Mouse (Mus musculus) limb, embryonic 11.5 days (tissue): ENCODE measurements at regions not wholly inside any gene's neighbourhood (a gene's known extent, or its start where the extent isn't known, plus 50 kb on each side); places are given as distances from the start of the nearest gene placed in this dataset.
A peak's percentile ranks its signal among the peaks of the same experiment; 100 is the strongest.

ENCODE experiments used
- ATAC-seq: fragments of 200-750 bp; cut with Nextera tagmentation; 2 replicates; pipeline ENCODE4 v1.8.0; 2017; ENCODE audit warnings: low read depth; ENCODE audit not compliant: insufficient number of reproducible peaks, low FRiP score, low TSS enrichment
- DNase-seq: peaks from one replicate; pipeline ENCODE4 v3.0.0-alpha.2; 2015; ENCODE audit warnings: low spot score
- H3K27ac ChIP-seq: fragments of 300-500 bp; sonication (generic); replicated peaks from 2 replicates; pipeline ENCODE4 v1.5.1; 2014; ENCODE audit warnings: low read depth, mild to moderate bottlenecking, low read length
- H3K27me3 ChIP-seq: fragments of 300-500 bp; sonication (generic); 2 replicates; pipeline ENCODE4 v1.6.1; 2014; ENCODE audit warnings: mild to moderate bottlenecking, low read length, mixed read lengths; ENCODE audit not compliant: control insufficient read depth, insufficient read depth
- H3K36me3 ChIP-seq: fragments of 300-500 bp; sonication (generic); 2 replicates; pipeline ENCODE4 v1.6.1; 2014; ENCODE audit warnings: mild to moderate bottlenecking, low read length, moderate library complexity, mixed read lengths; ENCODE audit not compliant: control insufficient read depth, insufficient read depth
- H3K4me1 ChIP-seq: fragments of 300-500 bp; sonication (generic); 2 replicates; pipeline ENCODE4 v1.6.1; 2014; ENCODE audit warnings: low read length, mixed read lengths; ENCODE audit not compliant: control insufficient read depth, insufficient read depth
- H3K4me2 ChIP-seq: fragments of 300-500 bp; sonication (generic); 2 replicates; pipeline ENCODE4 v1.6.1; 2014; ENCODE audit warnings: low read depth, mild to moderate bottlenecking, moderate library complexity; ENCODE audit not compliant: severe bottlenecking
- H3K4me3 ChIP-seq: fragments of 300-500 bp; sonication (generic); 2 replicates; pipeline ENCODE4 v1.5.1; 2014; ENCODE audit warnings: low read depth, low read length
- H3K9ac ChIP-seq: fragments of 300-500 bp; sonication (generic); 2 replicates; pipeline ENCODE4 v1.6.1; 2014; ENCODE audit warnings: mild to moderate bottlenecking, low read length
- H3K9me3 ChIP-seq: fragments of 300-500 bp; sonication (generic); 2 replicates; pipeline ENCODE4 v1.6.1; 2016; ENCODE audit warnings: low read length; ENCODE audit not compliant: control insufficient read depth
- WGBS: fragments of 180-500 bp; shearing (Covaris S2); extraction: QIAGEN DNeasy Blood & Tissue Kit; methylation state at CpG from one replicate; pipeline ENCODE4 v1.1.7; 2014; 5-methylcytosine and 5-hydroxymethylcytosine counted together

DNA sequence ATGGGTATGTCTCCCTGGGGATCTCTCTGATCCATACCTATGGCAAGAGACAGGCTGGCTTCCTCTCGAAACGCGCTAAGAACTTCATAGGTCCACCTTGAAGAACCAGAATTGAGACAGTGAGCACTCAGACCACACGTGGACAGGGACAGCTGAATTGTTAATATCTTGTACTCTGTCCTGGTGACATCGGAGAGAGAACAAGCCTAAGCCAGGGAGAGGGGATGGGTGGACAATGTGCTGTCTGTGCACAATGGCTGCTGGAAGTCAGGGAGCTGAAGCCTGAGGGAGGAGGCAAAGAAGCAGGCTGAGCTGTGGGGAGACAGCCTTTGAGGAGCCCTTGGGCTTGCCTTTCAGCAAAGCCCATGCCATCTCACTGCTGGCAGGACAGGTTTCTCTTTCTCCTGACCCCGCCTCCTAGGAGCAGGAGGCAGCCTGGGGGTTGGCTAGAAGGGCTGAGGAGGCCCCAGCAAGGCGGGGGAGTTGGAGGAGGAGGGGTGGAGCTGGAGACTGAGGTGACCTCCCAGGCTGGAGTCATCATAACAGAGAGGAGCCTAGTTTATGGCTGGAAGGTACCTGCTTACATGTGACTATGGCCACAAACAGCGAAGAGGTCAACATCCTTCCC, 238.6 kb upstream of the Stt3b start:
- H3K9ac ChIP-seq = no peak overlapping the region
- peaks cover 3% of the 10 kb centered on the region; the same call in 1 of the 2 replicates for H3K4me1 ChIP-seq
- H3K4me3 ChIP-seq = no peak overlapping the region
- no peaks in the 10 kb centered on the region for H3K27me3 ChIP-seq
- no peaks in the 10 kb centered on the region for H3K9me3 ChIP-seq
- ATAC-seq (no peak), DNase-seq (no peak)
- H3K36me3 ChIP-seq = no peaks in the 10 kb centered on the region
- 0 out of 2 replicates have a peak overlapping the region, but pooled peaks have one; percentile 38 for H3K27ac ChIP-seq
- H3K4me2 ChIP-seq = no peak overlapping the region
- 54% methylated on average over 8 of the region's 8 CpGs for WGBS

DNA sequence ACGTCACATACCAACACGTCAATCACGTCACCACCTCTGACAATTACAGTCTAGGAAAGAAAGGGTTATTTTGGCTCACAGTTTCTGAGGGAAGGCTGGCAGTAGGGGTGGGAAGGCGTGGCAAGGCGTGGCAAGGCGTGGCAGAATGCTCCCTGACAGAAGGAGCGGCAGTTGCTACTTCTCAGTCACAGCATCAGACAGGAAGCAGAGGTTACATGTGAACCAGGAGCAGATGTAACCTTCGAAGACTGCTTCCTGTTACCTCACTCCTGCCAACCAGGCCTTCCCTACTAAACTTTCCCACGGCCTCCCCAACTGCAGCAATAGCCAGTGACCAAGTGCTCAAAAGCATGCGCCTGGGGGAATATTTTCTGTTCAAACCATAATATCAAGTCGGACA, 240.9 kb upstream of the Stt3b start:
- Histone ChIP-seq H3K4me3 (no peak overlapping the region), H3K27me3 (no peaks in the 10 kb centered on the region), H3K36me3 (no peaks in the 10 kb centered on the region), H3K4me2 (no peak overlapping the region), H3K9ac (no peak overlapping the region), H3K4me1 (0 out of 2 replicates have a peak, but pooled peaks cover 3% of the 10 kb centered on the region), H3K27ac (no peak overlapping the region), H3K9me3 (no peaks in the 10 kb centered on the region)
- DNase-seq (no peak), ATAC-seq (no peak)
- 90% methylated on average over 11 of the region's 11 CpGs for WGBS

- Histone ChIP-seq H3K36me3 (no peaks in the 10 kb centered on the region), H3K4me2 (no peak overlapping the region), H3K27me3 (no peaks in the 10 kb centered on the region), H3K27ac (no peak overlapping the region), H3K4me3 (no peak overlapping the region), H3K9ac (no peak overlapping the region), H3K4me1 (0 out of 2 replicates have a peak, but pooled peaks cover 3% of the 10 kb centered on the region), H3K9me3 (no peaks in the 10 kb centered on the region)
- no peak for ATAC-seq
- 86% methylated on average over 4 of the region's 4 CpGs for WGBS
- DNase-seq = no peak
These were observed 241.3 kb upstream of the Stt3b start for GRCm38 (mm10) chr9:115551501-115551900.

- Histone ChIP-seq H3K9ac (no peak overlapping the region), H3K36me3 (no peaks in the 10 kb centered on the region), H3K27ac (no peak overlapping the region), H3K9me3 (no peaks in the 10 kb centered on the region), H3K4me1 (peaks cover 9% of the 10 kb centered on the region), H3K27me3 (no peaks in the 10 kb centered on the region), H3K4me2 (no peak overlapping the region), H3K4me3 (no peak overlapping the region)
- WGBS = 85% methylated on average over 7 of the region's 7 CpGs
- DNase-seq (no peak), ATAC-seq (no peak)
These were observed 247.9 kb upstream of the Stt3b start for GRCm38 (mm10) chr9:115558131-115558530.

- Histone ChIP-seq H3K36me3 (no peaks in the 10 kb centered on the region), H3K9ac (no peak overlapping the region), H3K4me1 (peaks cover 11% of the 10 kb centered on the region), H3K9me3 (no peaks in the 10 kb centered on the region), H3K4me2 (no peak overlapping the region), H3K27ac (no peak overlapping the region), H3K27me3 (no peaks in the 10 kb centered on the region), H3K4me3 (no peak overlapping the region)
- ATAC-seq (no peak), DNase-seq (no peak)
- 94% methylated on average over 5 of the region's 5 CpGs for WGBS
These were observed 249.3 kb upstream of the Stt3b start for GRCm38 (mm10) chr9:115559521-115559920.

DNA sequence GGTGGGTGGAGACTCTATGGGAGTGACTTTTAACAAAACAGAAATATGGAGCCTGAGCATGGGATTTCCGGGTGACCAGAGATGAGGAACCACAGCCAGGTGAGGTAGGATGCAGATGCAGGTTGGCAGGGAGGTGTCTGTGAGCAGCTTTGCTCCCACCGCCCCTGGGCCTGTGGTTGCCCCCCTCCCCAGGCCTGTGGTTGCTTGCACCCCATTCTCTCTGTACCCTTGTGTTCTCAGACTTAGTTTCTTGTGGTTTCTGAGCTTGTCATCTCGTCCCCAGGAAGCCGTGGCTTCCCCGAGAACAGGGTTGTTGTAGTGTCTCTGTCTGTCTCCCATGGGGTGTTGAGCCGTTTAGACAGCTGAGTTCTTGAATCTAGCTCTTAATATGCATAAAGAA, 251.0 kb upstream of the Stt3b start:
- H3K27ac ChIP-seq = no peak overlapping the region
- peaks cover 11% of the 10 kb centered on the region for H3K4me1 ChIP-seq
- no peak overlapping the region for H3K4me3 ChIP-seq
- no peak overlapping the region for H3K4me2 ChIP-seq
- H3K9ac ChIP-seq = no peak overlapping the region
- H3K36me3 ChIP-seq = no peaks in the 10 kb centered on the region
- no peak for ATAC-seq
- no peaks in the 10 kb centered on the region for H3K9me3 ChIP-seq
- 91% methylated on average over 6 of the region's 6 CpGs for WGBS
- no peaks in the 10 kb centered on the region for H3K27me3 ChIP-seq
- no peak for DNase-seq

DNA sequence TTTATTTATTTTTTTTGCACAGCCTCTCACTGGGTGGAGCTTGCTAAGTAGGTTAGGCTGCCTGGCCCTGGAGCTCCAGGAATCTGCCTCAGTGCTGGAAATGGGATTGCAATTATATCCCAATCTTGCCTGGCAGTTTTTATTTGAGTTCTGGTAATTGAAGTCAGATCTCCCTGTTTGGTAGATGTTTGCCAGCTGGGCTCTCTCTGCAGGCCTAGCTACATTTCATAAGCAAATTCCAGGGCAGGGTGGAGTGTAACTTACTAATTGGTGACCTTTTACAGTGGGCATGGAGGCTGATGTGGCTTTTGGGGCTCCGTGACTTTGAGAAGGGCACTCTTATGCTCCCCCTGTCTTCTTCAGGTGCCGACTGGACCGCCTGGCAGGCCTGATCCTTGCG, 252.6 kb upstream of the Stt3b start:
- DNase-seq = peak; percentile 53
- no peak overlapping the region for H3K4me2 ChIP-seq
- no peak overlapping the region for H3K9ac ChIP-seq
- ATAC-seq = peak; percentile 51; the same call in 1 of the 2 replicates
- peaks cover 11% of the 10 kb centered on the region for H3K4me1 ChIP-seq
- 27% methylated on average over 4 of the region's 4 CpGs for WGBS
- no peaks in the 10 kb centered on the region for H3K9me3 ChIP-seq
- H3K4me3 ChIP-seq = no peak overlapping the region
- H3K36me3 ChIP-seq = no peaks in the 10 kb centered on the region
- H3K27me3 ChIP-seq = no peaks in the 10 kb centered on the region
- no peak overlapping the region for H3K27ac ChIP-seq

- Histone ChIP-seq H3K4me1 (peaks cover 11% of the 10 kb centered on the region), H3K9ac (no peak overlapping the region), H3K27me3 (no peaks in the 10 kb centered on the region), H3K9me3 (no peaks in the 10 kb centered on the region), H3K4me3 (no peak overlapping the region), H3K36me3 (no peaks in the 10 kb centered on the region), H3K27ac (no peak overlapping the region), H3K4me2 (no peak overlapping the region)
- WGBS = 77% methylated on average over 1 of the region's 1 CpGs
- no peak for DNase-seq
- ATAC-seq = no peak
These were observed 254.1 kb upstream of the Stt3b start for GRCm38 (mm10) chr9:115564366-115564765.
